Mouse (Mus musculus): Measurements from ENCODE around the gene Prss23. TPM values are rescaled to one million over a fixed set of nuclear protein-coding genes. Genes with fewer than 3 reads are reported as not detected.

Gene Prss23
- total and polyA plus RNA-seq, 3 experiments = 18.9 to 50.1 (median 20.6) TPM

DNA sequence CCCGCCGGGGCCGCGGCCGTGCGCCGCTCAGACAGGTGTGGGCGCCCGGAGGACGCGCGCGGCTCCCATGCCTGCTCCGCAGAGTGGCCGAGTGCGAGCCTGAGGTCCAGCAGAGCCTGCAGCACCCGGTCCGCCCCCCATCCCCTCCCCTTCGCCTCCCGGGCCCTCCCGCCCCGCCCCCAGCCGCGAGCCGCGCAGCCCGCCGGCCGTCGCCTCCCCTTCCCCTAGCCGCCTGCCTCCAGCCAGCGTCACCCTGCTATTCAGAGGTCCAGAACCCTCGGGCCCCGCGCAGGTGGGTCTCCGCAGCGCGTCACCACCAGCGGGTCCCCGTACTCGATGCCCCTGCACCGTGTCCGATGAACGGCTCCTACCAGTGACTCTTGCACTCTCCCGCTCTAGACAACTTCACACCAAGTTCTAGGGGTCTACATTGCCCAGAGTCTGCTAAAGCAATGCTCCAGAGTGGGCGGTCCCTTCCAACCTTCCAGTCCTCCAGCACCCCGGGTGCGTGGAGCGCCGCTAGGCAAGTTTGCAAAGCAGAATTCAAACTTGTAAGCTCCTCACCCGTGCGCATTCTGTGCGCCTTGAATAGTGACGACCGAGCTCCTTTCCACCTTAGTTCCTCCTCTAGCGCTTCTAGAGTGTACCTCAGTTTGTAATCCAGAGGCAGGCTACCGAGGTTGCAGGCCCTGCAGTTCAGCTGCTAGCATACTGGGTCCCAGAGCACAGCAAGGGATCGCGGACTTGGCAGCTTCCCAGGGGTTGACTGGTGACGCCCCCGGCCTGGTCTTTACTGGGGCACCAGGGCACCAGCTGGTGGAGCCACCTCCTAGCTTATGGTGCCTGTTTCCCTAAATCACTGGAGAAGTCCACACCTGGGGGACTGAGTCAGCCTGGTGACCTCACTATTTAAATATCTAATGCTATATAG, 9.3 kb downstream of the Prss23 start:
- H3K4me3 ChIP-seq = peak overlapping the region; percentile 65
- H3K4me1 ChIP-seq (ENCODE audit: control insufficient read depth, insufficient read depth, low read length) = no peaks in the 10 kb centered on the region; the same call in 1 of the 2 replicates
- TF ChIP-seq POLR2A (IDR thresholded peaks at IDR 0.05; ENCODE audit: insufficient read depth, low read depth, low read length) = no peak
- TF ChIP-seq EP300 (IDR thresholded peaks at IDR 0.05; ENCODE audit: insufficient read depth, low read depth, low read length) = 0 out of 2 replicates have a peak, but pooled peaks have one; percentile 28
- peak; percentile 68 for TF ChIP-seq CTCF (IDR thresholded peaks at IDR 0.05)
- no peaks in the 10 kb centered on the region for H3K36me3 ChIP-seq (ENCODE audit: control insufficient read depth, insufficient read depth, low read length)
- H3K79me2 ChIP-seq (replicated peaks; ENCODE audit: control insufficient read depth, insufficient read depth, low read length) = no peaks in the 10 kb centered on the region
- H3K27me3 ChIP-seq (ENCODE audit: control insufficient read depth, insufficient read depth, low read length) = no peaks in the 10 kb centered on the region
- peak overlapping the region; percentile 74 for H3K9ac ChIP-seq (ENCODE audit: low read depth, low read length)
- peak; percentile 74 for DNase-seq
- peak overlapping the region; percentile 57 for H3K27ac ChIP-seq
- intact Hi-C loops (cut with DNase I) = loop anchor here (5.0 kb wide), 2 partner anchors 115 to 390 kb away; partner anchors contain the start of gene Me3
- WGBS = 1% methylated on average over 51 of the region's 61 CpGs

- TF ChIP-seq CTCF (IDR thresholded peaks at IDR 0.05) (peak; percentile 37), POLR2A (IDR thresholded peaks at IDR 0.05; ENCODE audit: insufficient read depth, low read depth, low read length) (no peak)
- Histone ChIP-seq H3K79me2 (replicated peaks; ENCODE audit: control insufficient read depth, insufficient read depth, low read length) (no peaks in the 10 kb centered on the region), H3K9ac (ENCODE audit: low read depth, low read length) (peak overlapping the region; percentile 74), H3K27ac (peak overlapping the region; percentile 57), H3K4me3 (peak overlapping the region; percentile 65), H3K36me3 (ENCODE audit: control insufficient read depth, insufficient read depth, low read length) (no peaks in the 10 kb centered on the region), H3K4me1 (ENCODE audit: control insufficient read depth, insufficient read depth, low read length) (no peaks in the 10 kb centered on the region; the same call in 1 of the 2 replicates), H3K27me3 (ENCODE audit: control insufficient read depth, insufficient read depth, low read length) (no peaks in the 10 kb centered on the region)
- WGBS = 11% methylated on average over 32 of the region's 32 CpGs
- intact Hi-C loops (cut with DNase I) = loop anchor here (5.0 kb wide), 2 partner anchors 115 to 390 kb away; partner anchors contain the start of gene Me3
- DNase-seq = no peak
These were observed 10.2 kb downstream of the Prss23 start for GRCm38 (mm10) chr7:89516551-89517459.

- no peak for TF ChIP-seq CTCF (IDR thresholded peaks at IDR 0.05)
- no peak for TF ChIP-seq POLR2A (IDR thresholded peaks at IDR 0.05; ENCODE audit: insufficient read depth, low read depth, low read length)
- no peak for TF ChIP-seq EP300 (IDR thresholded peaks at IDR 0.05; ENCODE audit: insufficient read depth, low read depth, low read length)
- Histone ChIP-seq H3K9ac (ENCODE audit: low read depth, low read length) (no peak overlapping the region), H3K27ac (no peak overlapping the region), H3K4me3 (no peak overlapping the region), H3K36me3 (ENCODE audit: control insufficient read depth, insufficient read depth, low read length) (no peaks in the 10 kb centered on the region), H3K27me3 (ENCODE audit: control insufficient read depth, insufficient read depth, low read length) (no peaks in the 10 kb centered on the region), H3K79me2 (replicated peaks; ENCODE audit: control insufficient read depth, insufficient read depth, low read length) (no peaks in the 10 kb centered on the region), H3K4me1 (ENCODE audit: control insufficient read depth, insufficient read depth, low read length) (no peaks in the 10 kb centered on the region; the same call in 1 of the 2 replicates)
- DNase-seq = no peak
- intact Hi-C loops (cut with DNase I) = no loop called here
- 85% methylated on average over 4 of the region's 4 CpGs for WGBS
These were observed 15.0 kb downstream of the Prss23 start for GRCm38 (mm10) chr7:89511921-89512514.

- DNase-seq = no peak
- 80% methylated on average over 4 of the region's 4 CpGs for WGBS
- intact Hi-C loops (cut with DNase I) = loop anchor here (10.0 kb wide), 1 partner anchor 756 kb away; the partner anchor contains the start of gene Ccdc83
These were observed 18.3 kb downstream of the Prss23 start for GRCm38 (mm10) chr7:89508672-89509071.

More at GRCm38 (mm10) chr7:89508672-89509071, 18.3 kb downstream of the Prss23 start:
- Histone ChIP-seq H3K36me3 (ENCODE audit: control insufficient read depth, insufficient read depth, low read length) (no peaks in the 10 kb centered on the region), H3K4me3 (no peak overlapping the region), H3K4me1 (ENCODE audit: control insufficient read depth, insufficient read depth, low read length) (no peaks in the 10 kb centered on the region), H3K79me2 (replicated peaks; ENCODE audit: control insufficient read depth, insufficient read depth, low read length) (no peaks in the 10 kb centered on the region), H3K27ac (no peak overlapping the region), H3K27me3 (ENCODE audit: control insufficient read depth, insufficient read depth, low read length) (no peaks in the 10 kb centered on the region), H3K9ac (ENCODE audit: low read depth, low read length) (no peak overlapping the region)
- no peak for TF ChIP-seq CTCF (IDR thresholded peaks at IDR 0.05)
- no peak for TF ChIP-seq POLR2A (IDR thresholded peaks at IDR 0.05; ENCODE audit: insufficient read depth, low read depth, low read length)
- no peak for TF ChIP-seq EP300 (IDR thresholded peaks at IDR 0.05; ENCODE audit: insufficient read depth, low read depth, low read length)

All from heart, adult 2 months (tissue).